Mouse (Mus musculus): ENCODE measurements around the gene Mgl2. TPM values are rescaled to one million over a fixed set of nuclear protein-coding genes. Genes with fewer than 3 reads are reported as not detected.

Gene Mgl2
- polyA plus RNA-seq, 1 experiment from 2014 or later, result 2.6 TPM

Other genes starting within 250 kb of the Mgl2 start
- 1.2 and 1.4 TPM in 2 replicates for gene Kctd11, start 248.9 kb upstream of the Mgl2 start, polyA plus RNA-seq (2015; fragmentation: Nextera tagmentation; extraction: Ambion mirVana)
- 5.9 and 7.2 TPM in 2 replicates for gene Acap1, start 234.8 kb upstream of the Mgl2 start, polyA plus RNA-seq (2015; fragmentation: Nextera tagmentation; extraction: Ambion mirVana)
- 0.89 and 1.0 TPM in 2 replicates for gene 2810408A11Rik, start 229.3 kb upstream of the Mgl2 start, polyA plus RNA-seq (2015; fragmentation: Nextera tagmentation; extraction: Ambion mirVana)
- gene Neurl4, start 229.3 kb upstream of the Mgl2 start, polyA plus RNA-seq (2015; fragmentation: Nextera tagmentation; extraction: Ambion mirVana), result 2.7 and 3.1 TPM in 2 replicates
- gene Gps2, start 216.4 kb upstream of the Mgl2 start, polyA plus RNA-seq (2015; fragmentation: Nextera tagmentation; extraction: Ambion mirVana), result 90.6 and 98.4 TPM in 2 replicates
- 1,245 and 1,257 TPM in 2 replicates for gene Eif5a, start 208.4 kb upstream of the Mgl2 start, polyA plus RNA-seq (2015; fragmentation: Nextera tagmentation; extraction: Ambion mirVana)
- gene Ybx2, start 194.5 kb upstream of the Mgl2 start, polyA plus RNA-seq (2015; fragmentation: Nextera tagmentation; extraction: Ambion mirVana), result not detected in 2 replicates
- 19.9 and 22.1 TPM in 2 replicates for gene Slc2a4, start 182.1 kb upstream of the Mgl2 start, polyA plus RNA-seq (2015; fragmentation: Nextera tagmentation; extraction: Ambion mirVana)
- gene Cldn7, start 165.6 kb upstream of the Mgl2 start, polyA plus RNA-seq (2015; fragmentation: Nextera tagmentation; extraction: Ambion mirVana), result 4.5 and 6.6 TPM in 2 replicates
- 8.9 and 11.9 TPM in 2 replicates for gene Ctdnep1, start 149.2 kb upstream of the Mgl2 start, polyA plus RNA-seq (2015; fragmentation: Nextera tagmentation; extraction: Ambion mirVana)
- gene Elp5, start 147.8 kb upstream of the Mgl2 start, polyA plus RNA-seq (2015; fragmentation: Nextera tagmentation; extraction: Ambion mirVana), result 58.1 and 60.5 TPM in 2 replicates
- 252 and 262 TPM in 2 replicates for gene Gabarap, start 139.2 kb upstream of the Mgl2 start, polyA plus RNA-seq (2015; fragmentation: Nextera tagmentation; extraction: Ambion mirVana)
- 23.1 and 24.0 TPM in 2 replicates for gene Phf23, start 134.6 kb upstream of the Mgl2 start, polyA plus RNA-seq (2015; fragmentation: Nextera tagmentation; extraction: Ambion mirVana)
- gene Dvl2, start 129.7 kb upstream of the Mgl2 start, polyA plus RNA-seq (2015; fragmentation: Nextera tagmentation; extraction: Ambion mirVana), result 5.3 and 5.5 TPM in 2 replicates
- gene Acadvl, start 114.9 kb upstream of the Mgl2 start, polyA plus RNA-seq (2015; fragmentation: Nextera tagmentation; extraction: Ambion mirVana), result 111 and 124 TPM in 2 replicates
- 0.63 and 0.93 TPM in 2 replicates for gene Dlg4, start 113.4 kb upstream of the Mgl2 start, polyA plus RNA-seq (2015; fragmentation: Nextera tagmentation; extraction: Ambion mirVana)
- 6.8 and 7.3 TPM in 2 replicates for gene Asgr1, start 76.2 kb upstream of the Mgl2 start, polyA plus RNA-seq (2015; fragmentation: Nextera tagmentation; extraction: Ambion mirVana)
- 10.7 and 13.0 TPM in 2 replicates for gene Asgr2, start 37.7 kb upstream of the Mgl2 start, polyA plus RNA-seq (2015; fragmentation: Nextera tagmentation; extraction: Ambion mirVana)
- gene Clec10a, start 25.9 kb downstream of the Mgl2 start, polyA plus RNA-seq (2015; fragmentation: Nextera tagmentation; extraction: Ambion mirVana), result 0.39 and 0.60 TPM in 2 replicates
- 1.6 and 1.7 TPM in 2 replicates for gene Slc16a11, start 82.4 kb downstream of the Mgl2 start, polyA plus RNA-seq (2015; fragmentation: Nextera tagmentation; extraction: Ambion mirVana)
- 3.5 and 4.4 TPM in 2 replicates for gene Slc16a13, start 90.7 kb downstream of the Mgl2 start, polyA plus RNA-seq (2015; fragmentation: Nextera tagmentation; extraction: Ambion mirVana)
- 2.1 and 2.2 TPM in 2 replicates for gene Bcl6b, start 99.5 kb downstream of the Mgl2 start, polyA plus RNA-seq (2015; fragmentation: Nextera tagmentation; extraction: Ambion mirVana)
- 57.1 and 62.2 TPM in 2 replicates for gene 0610010K14Rik, start 107.6 kb downstream of the Mgl2 start, polyA plus RNA-seq (2015; fragmentation: Nextera tagmentation; extraction: Ambion mirVana)
- 5.2 and 5.3 TPM in 2 replicates for gene Gm21988, start 109.5 kb downstream of the Mgl2 start, polyA plus RNA-seq (2015; fragmentation: Nextera tagmentation; extraction: Ambion mirVana)
- 146 and 150 TPM in 2 replicates for gene Rnasek, start 109.5 kb downstream of the Mgl2 start, polyA plus RNA-seq (2015; fragmentation: Nextera tagmentation; extraction: Ambion mirVana)
- gene Alox12, start 125.0 kb downstream of the Mgl2 start, polyA plus RNA-seq (2015; fragmentation: Nextera tagmentation; extraction: Ambion mirVana), result 13.8 and 14.5 TPM in 2 replicates
- 0.16 TPM in 1 of 2 replicates, not detected in the other for gene Alox12e, start 192.3 kb downstream of the Mgl2 start, polyA plus RNA-seq (2015; fragmentation: Nextera tagmentation; extraction: Ambion mirVana)
- 1.3 and 1.6 TPM in 2 replicates for gene Alox15, start 221.7 kb downstream of the Mgl2 start, polyA plus RNA-seq (2015; fragmentation: Nextera tagmentation; extraction: Ambion mirVana)